Mouse (Mus musculus) adrenal gland, adult 8-10 months (tissue): ENCODE results near the gene Ugp2. TPM values are rescaled to one million over a fixed set of nuclear protein-coding genes. Genes with fewer than 3 reads are reported as not detected.

Source experiments
- DNase-seq: peaks from one replicate; pipeline ENCODE4 v3.0.0; 2022
- total RNA-seq, 4 experiments: library from RNA; stranded (reverse); gene quantifications; 2 replicates each; pipeline ENCODE4 v1.2.4; 2022

Ugp2 gene
- total RNA-seq: 10 to 100 TPM; 48.6 to 87.2 (median 61.2) TPM

DNA sequence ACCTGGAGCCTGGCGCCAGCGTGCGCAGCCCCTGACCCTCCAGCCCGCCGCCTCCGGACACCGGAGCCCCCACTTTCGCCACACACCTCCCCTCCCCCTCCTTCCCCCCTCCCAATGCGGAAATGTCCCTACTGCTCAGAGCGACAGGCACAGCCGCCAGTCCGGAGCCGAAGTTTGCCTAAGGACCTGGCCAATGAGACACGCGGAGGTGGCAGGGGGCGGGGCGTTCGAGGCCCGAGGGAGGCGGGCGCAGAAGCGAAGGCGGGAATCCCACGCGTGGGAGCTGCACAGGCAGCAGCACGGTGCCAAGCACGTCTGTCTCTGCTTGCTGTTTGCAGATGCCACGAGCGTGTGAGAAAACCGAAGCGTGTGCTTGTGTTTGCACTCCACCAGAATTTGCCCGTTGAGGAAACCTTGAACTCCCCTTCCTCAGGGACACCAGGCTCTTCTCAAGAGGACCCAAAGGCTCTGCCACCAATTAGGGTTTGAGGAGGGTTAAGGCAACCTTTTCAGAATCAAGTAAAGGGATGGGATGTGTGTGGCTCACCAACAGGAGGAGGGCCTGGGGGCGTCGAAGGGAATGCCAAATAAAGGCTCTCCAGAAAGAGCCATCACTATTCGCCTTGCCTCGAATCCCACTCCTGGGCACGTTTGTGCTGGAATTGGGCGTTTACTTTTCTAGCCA lies at the start of gene Ugp2:
Gene Ugp2, minus strand, starts transcription at position 80 of the 685 bp plus-strand sequence.
- DNase-seq: peak; percentile 95

DNA sequence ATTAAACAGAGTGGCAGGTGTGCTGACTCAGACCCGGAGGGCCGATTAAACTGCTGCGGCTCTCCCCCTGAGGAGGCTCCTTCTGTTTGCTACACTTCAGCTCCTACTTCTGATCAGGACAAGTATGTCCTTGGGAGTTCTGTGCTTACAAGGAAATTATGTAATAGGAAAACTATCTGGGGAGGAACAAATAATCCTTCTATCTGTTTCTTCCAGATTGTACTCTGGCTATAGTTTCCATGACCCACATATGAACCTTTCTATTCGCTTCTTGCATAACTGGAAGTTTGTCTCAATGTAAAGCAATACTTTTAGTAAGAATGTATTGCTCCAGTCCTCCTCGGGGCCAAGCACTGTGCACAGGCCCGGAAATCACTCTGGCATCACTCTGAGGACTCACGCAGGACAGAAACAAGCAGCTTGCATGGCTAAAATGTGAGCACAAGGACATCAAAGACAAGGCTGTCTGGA lies 43.9 kb upstream of the Ugp2 start:
- no peak for DNase-seq

DNA sequence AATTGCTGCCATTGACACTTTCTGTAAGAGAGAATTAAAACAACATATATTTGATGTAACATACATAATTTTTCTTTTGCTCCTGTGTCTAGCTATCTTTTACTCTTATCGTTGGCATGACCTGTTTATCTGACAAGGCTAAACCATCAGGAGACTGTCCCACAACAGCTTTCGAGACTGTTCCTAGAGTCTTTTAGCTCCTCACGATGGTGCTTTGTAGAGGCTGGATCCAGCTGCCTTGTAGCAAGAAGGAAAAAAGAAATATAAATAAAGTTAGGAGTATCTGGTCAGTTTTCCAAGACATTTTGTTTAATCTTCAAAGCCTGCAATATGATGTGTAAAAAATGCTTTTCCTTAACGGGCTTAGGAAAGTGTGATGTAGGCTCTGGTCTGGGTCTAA lies 35.7 kb upstream of the Ugp2 start:
- DNase-seq: no peak

DNA sequence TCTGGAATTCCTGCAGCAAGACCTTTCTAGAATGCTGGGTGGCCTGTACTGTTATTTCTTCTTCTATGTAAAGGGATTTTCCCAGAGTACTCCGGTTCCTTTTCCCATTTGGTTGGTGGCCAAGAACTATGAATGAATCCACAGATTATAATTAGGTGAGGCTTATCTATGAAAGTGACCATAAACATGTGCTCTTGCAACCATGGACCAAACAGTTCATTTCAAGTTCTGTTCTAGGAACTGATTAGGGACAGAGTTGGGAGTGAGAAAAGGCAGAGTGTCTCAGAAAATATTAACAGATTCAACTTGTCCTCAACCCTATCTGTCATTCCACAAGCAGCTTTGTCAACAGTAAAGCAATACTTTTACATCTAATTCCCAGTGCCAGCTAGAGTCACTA lies 35.1 kb upstream of the Ugp2 start:
- DNase-seq: no peak

DNA sequence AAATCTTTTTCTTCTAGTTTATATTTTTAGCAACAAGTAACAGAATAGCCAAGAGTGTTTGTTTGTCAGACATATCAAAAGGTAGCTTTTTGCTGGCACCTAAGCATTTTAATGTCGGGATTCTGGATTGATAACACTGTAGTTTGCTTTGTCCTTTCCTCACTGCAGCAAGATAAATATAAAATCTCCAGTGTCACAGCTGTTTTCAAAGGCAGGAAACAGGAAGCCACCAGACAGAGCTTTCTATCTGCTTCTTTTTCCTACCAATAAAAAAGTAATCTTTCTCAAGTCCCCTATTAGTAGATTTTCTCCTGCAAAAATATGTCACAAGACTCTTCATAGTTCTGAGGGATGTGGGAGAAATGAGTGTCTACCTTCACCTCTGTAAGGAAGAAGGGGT lies 32.9 kb upstream of the Ugp2 start:
- DNase-seq: no peak

DNA sequence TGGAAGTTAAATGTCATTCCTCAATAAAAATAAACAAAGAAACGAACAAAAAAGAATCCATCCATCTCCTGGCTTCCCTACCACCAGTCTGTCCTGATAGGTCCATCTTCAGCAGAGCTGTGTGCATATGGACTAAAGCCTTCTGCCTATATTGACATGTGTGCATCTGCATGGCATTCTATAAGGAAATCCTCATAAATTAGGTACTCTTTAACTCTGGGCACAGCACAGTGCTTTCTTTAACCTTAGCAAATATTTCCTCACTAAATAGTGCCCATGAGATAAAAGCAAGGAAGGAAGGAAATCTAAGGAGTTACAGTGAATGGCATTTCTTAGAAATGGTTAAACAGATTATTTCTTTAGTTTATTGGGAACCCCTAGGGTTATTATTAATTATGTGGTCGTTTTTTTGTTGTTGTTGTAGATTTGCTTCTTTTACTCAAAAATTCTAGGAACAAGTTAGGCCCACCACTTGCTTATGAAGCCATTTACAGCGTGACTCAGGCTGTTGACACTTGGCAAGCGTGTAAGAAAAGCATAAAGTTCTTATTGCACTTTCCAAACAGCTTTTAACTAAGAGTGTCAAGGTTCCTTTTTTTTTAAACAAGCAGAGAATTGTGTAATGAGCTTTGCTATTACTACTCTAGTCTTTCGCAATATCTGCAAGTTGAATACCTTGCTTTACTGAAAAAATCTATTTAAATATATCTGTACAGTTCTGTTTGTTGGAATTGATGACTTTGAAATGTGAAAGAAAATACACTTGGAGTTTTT lies 31.7 kb upstream of the Ugp2 start:
- DNase-seq: peak; percentile 13

DNA sequence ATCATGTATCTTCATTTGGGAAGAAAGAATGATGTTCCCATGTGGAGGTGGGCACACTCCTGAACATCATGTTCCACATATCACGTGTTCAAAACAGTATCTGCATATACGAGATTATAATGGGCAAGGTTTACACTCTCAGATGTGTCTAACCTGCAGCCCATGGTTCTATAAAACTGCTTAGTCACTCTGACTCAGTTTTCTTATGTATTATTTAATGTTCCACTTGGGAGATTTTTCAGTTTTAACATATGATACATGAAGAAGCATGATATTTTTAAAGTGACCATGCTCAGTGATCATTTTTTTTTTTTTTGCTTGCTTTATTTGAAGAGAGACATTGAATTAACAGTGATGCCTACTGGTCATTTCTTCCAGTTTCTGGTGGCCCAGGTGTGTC lies 30.2 kb upstream of the Ugp2 start:
- no peak for DNase-seq

DNA sequence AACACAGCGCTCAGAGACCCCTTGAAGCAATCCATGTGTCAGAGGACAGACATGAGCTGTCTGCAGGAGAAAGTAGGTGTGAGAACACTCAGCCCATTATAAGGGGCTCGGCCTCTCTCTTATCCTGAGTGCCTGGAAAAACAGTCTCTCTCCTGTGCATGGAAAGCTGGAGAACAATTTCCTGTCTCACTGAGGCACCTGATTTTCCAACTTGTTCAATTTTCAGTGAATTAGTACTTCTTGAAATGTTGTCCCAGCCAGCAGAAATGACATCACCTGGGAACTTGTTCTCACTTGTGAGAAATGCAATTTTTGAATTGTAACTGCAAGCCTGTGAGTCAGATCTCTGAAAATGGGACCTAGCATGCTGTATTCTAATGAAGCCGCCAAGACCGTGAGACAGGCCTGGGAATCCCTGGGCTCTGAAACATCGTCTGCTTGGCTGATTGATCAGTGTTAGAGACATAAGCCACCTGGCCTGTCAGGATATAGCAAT lies 28.2 kb upstream of the Ugp2 start:
- DNase-seq: no peak

DNA sequence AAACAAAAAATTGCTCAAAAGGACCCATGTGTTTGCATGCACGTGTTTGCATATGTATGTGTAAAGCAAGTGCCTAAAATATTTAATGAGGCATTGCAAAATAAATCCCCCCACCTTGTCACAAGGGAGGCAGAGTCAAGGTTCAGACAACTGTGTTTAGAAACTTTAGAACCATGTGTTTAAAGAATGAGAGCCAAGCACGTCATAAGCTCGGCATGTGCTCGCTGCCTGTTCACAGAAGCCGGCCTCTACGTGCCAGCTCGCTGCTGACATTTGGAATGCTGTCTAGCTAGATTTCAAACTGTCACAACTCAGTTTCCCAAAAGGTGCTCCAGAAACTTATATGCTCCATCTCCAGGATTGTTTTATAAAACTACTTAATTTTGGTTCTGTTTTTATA lies 27.5 kb upstream of the Ugp2 start:
- DNase-seq: peak; percentile 4

DNA sequence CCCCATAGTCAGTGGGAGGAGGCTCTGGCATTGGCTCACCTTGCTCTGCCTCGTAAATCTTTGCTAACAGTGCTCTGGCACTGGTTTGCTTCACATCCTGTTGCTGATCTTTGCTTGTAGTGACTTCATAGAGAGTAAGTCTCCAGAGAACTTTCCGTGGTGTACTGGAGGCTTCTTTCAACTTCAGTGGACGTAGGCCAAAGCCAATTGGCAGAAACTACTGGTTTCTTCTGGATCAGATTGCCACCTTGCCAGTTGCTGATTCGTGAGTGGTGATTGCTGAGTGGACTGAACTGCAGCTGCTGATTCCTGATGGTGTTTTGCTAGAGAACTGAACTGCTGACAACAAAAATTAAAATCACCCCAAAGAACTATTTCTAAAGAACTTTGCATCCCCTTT lies 15.8 kb upstream of the Ugp2 start:
- DNase-seq: no peak

DNA sequence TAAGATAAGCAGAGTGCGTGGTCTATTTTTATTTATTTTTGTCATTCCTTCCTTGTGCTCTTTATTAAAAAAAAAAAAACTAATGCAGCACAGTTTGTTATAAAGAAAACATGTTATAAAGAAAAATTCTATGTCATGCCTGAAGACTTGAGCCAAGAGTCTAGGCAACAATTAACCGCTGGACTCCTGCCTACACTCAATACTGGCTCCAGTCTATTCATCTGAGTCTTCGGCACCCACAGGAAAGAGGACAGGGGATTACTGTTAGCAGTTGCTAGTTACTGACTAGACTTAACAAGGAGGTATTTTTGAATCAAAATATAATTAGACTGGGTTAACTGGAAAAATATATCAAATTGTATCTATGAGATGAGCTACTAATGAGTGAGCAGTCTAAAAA lies 3.1 kb upstream of the Ugp2 start:
- no peak for DNase-seq

DNA sequence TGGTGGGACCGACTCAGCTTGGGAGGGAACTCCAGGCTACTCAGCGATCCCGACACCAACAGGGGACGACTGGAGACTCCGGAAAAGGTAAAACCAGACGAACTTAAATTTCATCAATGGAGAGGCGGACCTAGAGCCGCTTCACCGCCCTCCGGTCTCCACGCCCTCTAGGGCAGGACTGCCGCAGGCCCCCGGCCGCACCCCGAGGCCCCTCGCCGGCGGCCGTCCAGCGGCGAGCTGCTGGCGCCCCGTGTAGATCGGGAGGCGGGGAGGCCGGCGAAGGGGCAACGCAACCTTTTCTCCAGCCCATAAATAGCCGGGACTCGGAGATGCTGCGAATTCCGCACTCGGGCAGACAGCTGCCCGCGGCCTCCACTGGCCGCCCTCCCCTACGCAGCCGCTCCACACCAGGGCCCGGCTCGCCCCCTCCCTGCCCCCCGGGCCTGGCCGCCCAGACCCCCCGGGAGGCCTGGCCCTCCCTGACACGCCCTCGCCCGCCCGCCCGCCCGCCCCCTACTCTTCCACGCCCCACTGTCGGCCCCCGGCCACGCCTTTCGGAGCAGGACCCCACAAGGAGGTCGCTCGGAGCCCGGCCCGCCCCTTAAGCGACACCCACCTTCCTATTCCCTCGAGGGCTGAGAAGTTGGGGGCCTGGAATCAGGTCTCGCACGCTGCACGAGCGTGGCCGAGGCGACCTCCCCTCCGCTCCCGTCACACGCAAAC lies 441 bp downstream of the Ugp2 start:
- peak; percentile 66 for DNase-seq

DNA sequence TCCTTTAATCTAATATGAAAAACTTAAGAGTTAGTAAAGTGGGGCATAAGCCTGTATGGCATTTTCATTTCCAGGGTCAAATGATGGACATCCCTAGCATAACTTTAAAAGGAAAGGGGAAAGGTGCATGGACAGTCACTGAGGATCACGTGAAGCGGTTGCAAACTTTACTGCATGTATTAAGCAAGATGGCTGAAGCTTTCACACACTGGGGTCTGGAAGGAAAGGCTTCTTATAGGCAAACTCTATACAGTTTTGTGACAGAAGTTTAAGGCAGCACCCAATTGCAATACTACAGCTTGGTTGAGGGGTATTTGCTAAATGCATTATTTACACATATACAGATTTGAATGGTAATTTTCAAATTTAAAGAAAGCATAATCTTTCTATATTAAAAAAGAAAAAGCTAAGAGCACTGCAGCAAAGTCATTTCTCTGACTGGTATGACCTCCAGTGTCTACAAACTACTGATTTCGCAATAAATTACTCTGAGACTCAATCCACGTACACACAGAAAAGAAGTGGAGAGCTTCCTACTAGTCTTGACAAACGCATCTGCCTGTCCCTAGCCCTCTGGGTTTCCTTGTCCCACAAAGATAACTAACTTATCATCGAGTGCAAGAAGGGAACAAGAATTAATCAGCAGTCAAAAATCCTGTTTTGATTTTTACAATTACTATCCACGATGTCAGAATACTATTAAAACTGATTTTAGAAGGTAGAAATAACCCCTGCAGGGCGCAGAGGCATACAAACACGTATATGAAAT lies 1.6 kb downstream of the Ugp2 start:
- DNase-seq: no peak

DNA sequence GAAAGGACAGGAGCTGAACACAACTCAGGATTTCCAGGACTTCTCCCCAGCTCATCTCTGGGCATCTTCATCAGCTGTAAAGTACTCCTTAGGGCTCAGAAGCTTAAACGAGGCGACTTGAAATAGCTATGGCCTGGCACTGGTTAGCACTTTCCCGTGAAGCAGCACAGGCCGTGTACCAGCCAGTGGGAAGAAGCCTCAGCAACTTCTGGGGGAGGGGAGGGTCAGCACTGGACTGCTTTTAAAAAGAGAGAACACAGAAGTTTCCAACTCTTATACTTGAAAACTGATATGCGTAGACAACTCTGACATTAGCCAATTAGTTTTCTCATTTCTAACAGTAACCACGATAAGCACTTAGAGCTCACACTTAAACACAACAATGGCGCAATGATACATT lies 2.5 kb downstream of the Ugp2 start:
- DNase-seq: no peak

DNA sequence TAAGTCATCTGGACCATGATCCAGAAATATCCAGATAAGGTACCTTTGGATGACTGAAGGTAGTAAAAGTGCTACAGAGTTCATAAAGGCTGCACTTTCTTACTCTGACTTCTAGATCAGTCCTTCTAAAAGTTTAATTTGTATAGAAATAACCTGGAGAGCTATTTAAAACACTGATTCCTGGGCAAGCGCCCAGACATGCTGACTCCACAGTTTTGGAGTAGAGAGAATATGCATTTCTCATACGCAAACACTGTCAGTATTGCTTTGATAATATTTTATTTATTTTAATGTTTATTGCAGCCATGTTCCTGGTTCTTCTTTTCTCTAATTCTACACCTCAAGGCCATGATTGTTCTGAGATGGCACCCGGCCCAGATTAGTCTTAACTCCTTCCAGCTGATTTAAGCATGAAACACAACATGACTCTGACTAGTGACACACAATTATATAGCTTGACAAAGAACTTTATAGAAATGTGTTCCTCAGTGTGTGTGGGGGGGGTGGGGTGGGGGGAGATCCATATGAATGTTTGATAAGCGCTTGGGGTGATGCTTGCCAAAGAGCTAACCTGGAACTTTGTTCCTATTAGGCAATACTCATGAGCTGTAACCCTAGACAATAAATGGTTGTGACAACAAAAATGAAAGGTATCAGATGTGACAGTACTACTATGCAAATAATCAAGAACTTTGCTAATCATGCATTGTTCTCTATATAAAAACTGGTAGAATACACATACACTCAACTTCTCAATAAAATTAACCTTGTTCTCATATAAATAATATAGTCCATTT lies 7.7 kb downstream of the Ugp2 start:
- no peak for DNase-seq

DNA sequence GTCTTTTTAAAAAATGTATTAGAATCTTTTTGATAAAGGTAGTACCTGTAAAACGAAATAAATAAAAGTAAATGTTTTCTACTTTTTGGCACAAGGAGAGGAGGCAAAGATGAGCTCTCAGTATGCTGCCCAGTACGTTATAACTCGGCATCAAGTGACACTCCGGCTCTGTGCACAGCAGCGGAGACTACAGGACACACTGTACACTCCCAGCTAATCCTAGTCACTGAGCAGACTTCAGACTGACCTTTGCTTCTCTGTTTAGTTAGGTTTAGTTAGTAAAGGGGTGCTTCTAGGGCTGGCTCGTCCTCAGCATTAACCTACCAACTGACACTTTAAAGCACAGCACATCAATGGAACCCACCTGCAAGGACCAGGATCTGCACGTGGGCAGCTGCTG lies 19.7 kb downstream of the Ugp2 start:
- no peak for DNase-seq

DNA sequence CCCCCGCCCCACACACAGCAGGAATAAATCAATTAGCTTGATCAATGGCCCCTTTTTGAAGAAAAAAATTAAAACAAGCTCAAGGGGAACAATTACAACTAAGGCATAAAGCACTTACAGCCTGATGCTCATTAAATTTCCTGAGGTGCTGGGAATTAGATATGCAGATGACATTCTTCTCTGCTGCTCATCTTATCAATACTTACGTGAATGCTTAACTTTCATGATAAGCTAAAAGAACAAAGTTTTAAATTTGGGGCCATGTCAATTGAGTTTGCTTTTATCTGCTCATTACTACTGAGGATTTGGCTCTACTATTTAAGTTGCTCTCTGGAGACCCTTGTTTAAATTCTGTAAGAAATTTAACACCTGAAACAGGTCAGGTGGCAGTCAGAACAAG lies 22.1 kb downstream of the Ugp2 start:
- DNase-seq: no peak

DNA sequence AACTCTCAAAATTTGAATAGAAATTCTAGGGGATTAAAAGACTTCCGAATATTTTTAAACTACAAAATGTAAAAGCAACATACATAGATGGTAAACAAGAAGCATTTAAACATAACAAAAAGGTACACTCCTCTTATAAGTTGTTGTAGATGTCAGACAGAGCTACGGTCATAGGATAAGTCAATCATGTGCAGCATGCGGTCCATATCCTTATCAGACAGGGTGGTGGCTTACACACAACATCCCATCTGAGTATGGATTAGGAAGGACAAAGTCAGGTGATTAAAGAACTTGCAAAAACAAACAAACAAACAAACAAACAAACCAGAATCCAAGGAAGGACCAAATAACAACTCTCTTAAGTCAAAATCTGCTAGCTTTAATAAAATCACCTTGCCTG lies 25.0 kb downstream of the Ugp2 start:
- no peak for DNase-seq

DNA sequence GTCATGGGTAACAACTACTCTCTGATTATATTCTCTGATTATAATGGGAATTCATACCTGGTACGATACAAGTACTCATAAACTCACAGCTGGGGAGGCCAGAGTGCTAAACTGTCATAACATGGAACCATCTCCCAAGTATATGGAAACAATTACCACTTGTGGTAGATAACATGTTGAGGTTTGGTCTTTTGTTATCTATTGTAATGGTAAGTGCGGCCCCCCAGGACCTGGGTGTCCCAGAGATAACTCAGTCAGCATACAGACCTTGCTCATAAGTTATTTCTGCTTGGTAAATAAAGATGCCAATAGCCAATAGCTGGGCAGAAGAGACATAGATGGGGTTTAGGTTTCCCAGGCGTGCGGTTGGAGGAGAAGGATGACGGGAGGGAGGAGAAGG lies 27.5 kb downstream of the Ugp2 start:
- no peak for DNase-seq

DNA sequence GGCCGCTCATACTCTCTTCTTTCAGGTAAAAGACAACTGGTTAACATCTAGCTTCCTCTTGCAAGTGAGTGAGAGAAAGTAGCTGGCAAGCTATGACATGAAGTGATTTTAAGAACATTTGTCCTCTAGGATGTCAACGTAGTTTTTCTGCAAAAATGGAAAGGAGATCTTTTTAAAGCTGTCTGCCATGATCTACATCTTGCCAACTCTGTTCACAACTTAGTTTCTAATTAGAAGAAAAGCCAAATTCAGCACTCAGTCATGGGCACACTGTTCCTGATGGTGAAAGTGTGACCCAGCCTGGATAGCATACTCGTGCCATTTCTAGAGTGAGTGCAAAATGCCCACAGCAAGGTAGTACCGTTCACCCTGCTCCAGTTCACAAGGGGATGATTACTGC lies 31.9 kb downstream of the Ugp2 start:
- no peak for DNase-seq

DNA sequence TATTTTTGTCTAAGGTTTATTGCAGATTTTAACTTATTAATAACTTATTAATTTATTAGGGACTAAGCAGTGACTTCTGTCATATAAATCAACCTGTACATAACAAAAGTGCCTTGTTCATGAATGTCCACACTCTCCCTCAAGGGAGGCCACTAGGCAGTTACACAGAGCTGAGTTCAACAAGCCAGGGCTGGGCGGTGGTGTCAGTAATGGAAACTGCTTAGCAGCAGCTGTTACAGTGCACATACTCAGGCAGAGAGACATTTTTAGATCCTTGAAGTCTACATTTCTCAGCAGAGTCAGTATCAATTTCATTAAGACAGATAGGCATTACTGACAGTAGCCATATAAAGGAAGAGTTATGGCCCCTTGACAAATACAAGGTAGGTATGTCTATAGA lies 33.1 kb downstream of the Ugp2 start:
- DNase-seq: no peak
